Mouse (Mus musculus): Measurements from ENCODE around the gene Klhl12. TPM values are rescaled to one million over a fixed set of nuclear protein-coding genes. Genes with fewer than 3 reads are reported as not detected.

The Klhl12 gene
- polyA plus RNA-seq, 1 experiment: 24.1 TPM

- H3K4me1 ChIP-seq (ENCODE audit: control insufficient read depth, insufficient read depth, low read length): peaks cover 3% of the 10 kb centered on the region; the same call in 1 of the 2 replicates
- H3K4me3 ChIP-seq (replicated peaks; ENCODE audit: control insufficient read depth, low read depth, low read length): peak within 1 kb of the TSS; percentile 92
- 0% methylated on average over 58 of the region's 58 CpGs for WGBS
- H3K27ac ChIP-seq (ENCODE audit: control insufficient read depth, insufficient read depth, low read depth, low read length, poor library complexity): peak within 1 kb of the TSS; percentile 97
- TF ChIP-seq CTCF (IDR thresholded peaks at IDR 0.05; ENCODE audit: control insufficient read depth, insufficient read depth, low read length) (peak; percentile 64), POLR2A (IDR thresholded peaks at IDR 0.05; ENCODE audit: borderline replicate concordance, control insufficient read depth, low read depth, low read length) (peak; percentile 94; the same call in 1 of the 2 replicates)
These were observed 39.3 kb downstream of the Klhl12 start, which contains the start of gene Rabif for GRCm38 (mm10) chr1:134494428-134495215. TSS of gene Rabif (plus strand) at chr1:134494648.

DNA sequence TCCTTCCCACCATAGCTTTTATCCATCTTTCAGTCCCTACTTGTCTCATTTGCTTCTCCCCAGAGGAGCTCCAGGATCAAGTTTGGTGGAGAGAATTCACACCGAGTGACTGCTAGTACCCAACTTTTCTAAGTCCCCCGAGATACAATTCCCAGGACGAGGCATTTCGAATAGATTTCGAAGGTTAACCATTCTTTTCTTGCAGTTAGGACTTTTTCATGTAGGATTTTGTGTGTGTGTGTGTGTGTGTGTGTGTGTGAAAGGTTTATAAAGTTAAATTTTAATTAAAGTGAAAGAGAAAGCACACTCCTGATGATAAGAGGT lies 39.8 kb downstream of the Klhl12 start:
- WGBS: 10% methylated on average over 5 of the region's 5 CpGs

GRCm38 (mm10) chr1:134495991-134496390 lies 40.7 kb downstream of the Klhl12 start:
- no peak for TF ChIP-seq CTCF (IDR thresholded peaks at IDR 0.05; ENCODE audit: control insufficient read depth, insufficient read depth, low read length)
- Histone ChIP-seq H3K4me1 (ENCODE audit: control insufficient read depth, insufficient read depth, low read length) (peaks cover 3% of the 10 kb centered on the region; the same call in 1 of the 2 replicates), H3K27ac (ENCODE audit: control insufficient read depth, insufficient read depth, low read depth, low read length, poor library complexity) (no peak overlapping the region), H3K4me3 (replicated peaks; ENCODE audit: control insufficient read depth, low read depth, low read length) (no peak overlapping the region)
- WGBS: 87% methylated on average over 10 of the region's 10 CpGs

More for the DNA sequence above, 39.8 kb downstream of the Klhl12 start:
- Histone ChIP-seq H3K27ac (ENCODE audit: control insufficient read depth, insufficient read depth, low read depth, low read length, poor library complexity) (peak overlapping the region; percentile 97), H3K4me1 (ENCODE audit: control insufficient read depth, insufficient read depth, low read length) (peaks cover 3% of the 10 kb centered on the region; the same call in 1 of the 2 replicates), H3K4me3 (replicated peaks; ENCODE audit: control insufficient read depth, low read depth, low read length) (peak overlapping the region; percentile 92)
- TF ChIP-seq POLR2A (IDR thresholded peaks at IDR 0.05; ENCODE audit: borderline replicate concordance, control insufficient read depth, low read depth, low read length) (no peak), CTCF (IDR thresholded peaks at IDR 0.05; ENCODE audit: control insufficient read depth, insufficient read depth, low read length) (no peak)

GRCm38 (mm10) chr1:134500916-134501315 lies 45.6 kb downstream of the Klhl12 start:
- Histone ChIP-seq H3K27ac (ENCODE audit: control insufficient read depth, insufficient read depth, low read depth, low read length, poor library complexity) (no peak overlapping the region), H3K4me3 (replicated peaks; ENCODE audit: control insufficient read depth, low read depth, low read length) (no peak overlapping the region), H3K4me1 (ENCODE audit: control insufficient read depth, insufficient read depth, low read length) (peaks cover 1% of the 10 kb centered on the region; the same call in 1 of the 2 replicates)
- WGBS: 92% methylated on average over 1 of the region's 1 CpGs
- no peak for TF ChIP-seq POLR2A (IDR thresholded peaks at IDR 0.05; ENCODE audit: borderline replicate concordance, control insufficient read depth, low read depth, low read length)
- TF ChIP-seq CTCF (IDR thresholded peaks at IDR 0.05; ENCODE audit: control insufficient read depth, insufficient read depth, low read length): no peak

GRCm38 (mm10) chr1:134506201-134506600 lies 50.9 kb downstream of the Klhl12 start:
- WGBS: 87% methylated on average over 8 of the region's 8 CpGs
- Histone ChIP-seq H3K4me3 (replicated peaks; ENCODE audit: control insufficient read depth, low read depth, low read length) (no peak overlapping the region), H3K27ac (ENCODE audit: control insufficient read depth, insufficient read depth, low read depth, low read length, poor library complexity) (no peak overlapping the region), H3K4me1 (ENCODE audit: control insufficient read depth, insufficient read depth, low read length) (peaks cover 6% of the 10 kb centered on the region; the same call in 1 of the 2 replicates)
- TF ChIP-seq POLR2A (IDR thresholded peaks at IDR 0.05; ENCODE audit: borderline replicate concordance, control insufficient read depth, low read depth, low read length) (no peak), CTCF (IDR thresholded peaks at IDR 0.05; ENCODE audit: control insufficient read depth, insufficient read depth, low read length) (no peak)

GRCm38 (mm10) chr1:134510018-134510417 lies 54.7 kb downstream of the Klhl12 start:
- TF ChIP-seq POLR2A (IDR thresholded peaks at IDR 0.05; ENCODE audit: borderline replicate concordance, control insufficient read depth, low read depth, low read length) (no peak), CTCF (IDR thresholded peaks at IDR 0.05; ENCODE audit: control insufficient read depth, insufficient read depth, low read length) (no peak)
- WGBS: 21% methylated on average over 7 of the region's 7 CpGs
- H3K4me1 ChIP-seq (ENCODE audit: control insufficient read depth, insufficient read depth, low read length): peaks cover 6% of the 10 kb centered on the region; the same call in 1 of the 2 replicates
- peak overlapping the region; percentile 80 for H3K27ac ChIP-seq (ENCODE audit: control insufficient read depth, insufficient read depth, low read depth, low read length, poor library complexity)
- H3K4me3 ChIP-seq (replicated peaks; ENCODE audit: control insufficient read depth, low read depth, low read length): no peak overlapping the region

GRCm38 (mm10) chr1:134512183-134512582 lies 56.9 kb downstream of the Klhl12 start:
- H3K27ac ChIP-seq (ENCODE audit: control insufficient read depth, insufficient read depth, low read depth, low read length, poor library complexity): no peak overlapping the region
- WGBS: 50% methylated on average over 4 of the region's 4 CpGs
- H3K4me1 ChIP-seq (ENCODE audit: control insufficient read depth, insufficient read depth, low read length): peaks cover 4% of the 10 kb centered on the region; the same call in 1 of the 2 replicates
- TF ChIP-seq CTCF (IDR thresholded peaks at IDR 0.05; ENCODE audit: control insufficient read depth, insufficient read depth, low read length) (no peak), POLR2A (IDR thresholded peaks at IDR 0.05; ENCODE audit: borderline replicate concordance, control insufficient read depth, low read depth, low read length) (no peak)
- no peak overlapping the region for H3K4me3 ChIP-seq (replicated peaks; ENCODE audit: control insufficient read depth, low read depth, low read length)

- peaks cover 4% of the 10 kb centered on the region; the same call in 1 of the 2 replicates for H3K4me1 ChIP-seq (ENCODE audit: control insufficient read depth, insufficient read depth, low read length)
- no peak overlapping the region for H3K27ac ChIP-seq (ENCODE audit: control insufficient read depth, insufficient read depth, low read depth, low read length, poor library complexity)
- 79% methylated on average over 6 of the region's 6 CpGs for WGBS
- no peak overlapping the region for H3K4me3 ChIP-seq (replicated peaks; ENCODE audit: control insufficient read depth, low read depth, low read length)
- TF ChIP-seq POLR2A (IDR thresholded peaks at IDR 0.05; ENCODE audit: borderline replicate concordance, control insufficient read depth, low read depth, low read length): no peak
- TF ChIP-seq CTCF (IDR thresholded peaks at IDR 0.05; ENCODE audit: control insufficient read depth, insufficient read depth, low read length): no peak
These were observed 57.3 kb downstream of the Klhl12 start for GRCm38 (mm10) chr1:134512584-134512983.
